Mouse (Mus musculus) brown adipose tissue, adult 24 weeks (tissue): ENCODE measurements around the gene Gm20518. TPM values are rescaled to one million over a fixed set of nuclear protein-coding genes. Genes with fewer than 3 reads are reported as not detected.

Experiments
- H3K27ac ChIP-seq: fragments of 200-500 bp; replicated peaks from 2 replicates; pipeline ENCODE4 v1.5.1; 2012; ENCODE audit warnings: low read depth, mild to moderate bottlenecking, low read length
- H3K4me1 ChIP-seq: fragments of 200-500 bp; 2 replicates; pipeline ENCODE4 v1.6.1; 2012; ENCODE audit warnings: low read length, mixed read lengths; ENCODE audit not compliant: control insufficient read depth, insufficient read depth, insufficient read length
- H3K4me3 ChIP-seq: fragments of 200-500 bp; 2 replicates; pipeline ENCODE4 v1.5.1; 2012; ENCODE audit warnings: low read depth, mild to moderate bottlenecking, low read length, moderate library complexity; ENCODE audit not compliant: insufficient read depth
- polyA plus RNA-seq: library from polyadenylated mRNA; stranded (reverse); fragments of >200 nt; gene quantifications from 2 replicates; pipeline ENCODE4 v1.2.4, GENCODE M21; 2012; ENCODE audit not compliant: missing spikeins, insufficient read depth, insufficient read length

Gene Gm20518
- polyA plus RNA-seq, 1 experiment = not detected

DNA sequence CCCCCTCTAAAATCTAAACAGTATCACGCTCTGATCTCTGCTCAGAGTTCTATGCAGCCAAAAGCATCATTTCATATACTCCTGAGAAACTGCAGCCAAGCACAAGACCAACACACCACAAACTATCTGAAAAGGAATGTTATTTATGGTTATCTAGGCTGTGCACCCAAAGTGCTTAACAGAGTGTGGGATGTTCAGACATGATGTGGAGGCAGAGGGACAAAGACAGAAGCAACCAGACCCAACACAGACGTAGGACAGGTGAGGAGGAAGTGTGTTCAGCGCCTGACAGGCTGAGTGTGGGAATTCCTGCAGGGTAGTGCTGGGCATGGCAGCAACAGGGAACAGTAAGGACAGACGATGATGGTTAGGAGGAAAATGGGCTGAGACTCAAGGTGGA lies 11.9 kb downstream of the Gm20518 start:
- Histone ChIP-seq H3K27ac (no peak overlapping the region), H3K4me3 (no peak overlapping the region), H3K4me1 (peaks cover 7% of the 10 kb centered on the region)

GRCm38 (mm10) chr16:17876096-17876495 lies 15.4 kb downstream of the Gm20518 start:
- H3K4me3 ChIP-seq = no peak overlapping the region
- H3K27ac ChIP-seq = no peak overlapping the region
- peaks cover 7% of the 10 kb centered on the region for H3K4me1 ChIP-seq

DNA sequence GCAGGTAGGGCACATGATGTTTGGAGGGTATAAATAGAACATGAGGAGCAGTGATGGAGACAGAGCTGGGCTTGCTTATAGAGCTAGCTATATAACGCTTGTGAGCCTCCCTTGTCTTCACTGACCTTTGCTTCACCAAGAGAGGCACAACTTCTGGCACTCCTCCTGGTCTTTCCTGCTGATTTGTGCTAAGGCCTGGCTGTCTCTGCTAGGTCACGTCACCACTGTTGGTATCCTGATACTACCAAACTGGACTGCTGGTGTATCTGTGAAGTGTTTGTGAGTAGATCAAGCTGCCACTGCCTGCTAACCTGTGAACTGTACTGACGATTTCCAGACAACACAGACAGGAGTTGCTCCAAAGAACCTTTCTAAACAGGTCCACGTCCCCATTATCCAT lies 16.3 kb downstream of the Gm20518 start:
- H3K4me1 ChIP-seq = peaks cover 7% of the 10 kb centered on the region
- no peak overlapping the region; the same call in 1 of the 2 replicates for H3K27ac ChIP-seq
- no peak overlapping the region for H3K4me3 ChIP-seq

DNA sequence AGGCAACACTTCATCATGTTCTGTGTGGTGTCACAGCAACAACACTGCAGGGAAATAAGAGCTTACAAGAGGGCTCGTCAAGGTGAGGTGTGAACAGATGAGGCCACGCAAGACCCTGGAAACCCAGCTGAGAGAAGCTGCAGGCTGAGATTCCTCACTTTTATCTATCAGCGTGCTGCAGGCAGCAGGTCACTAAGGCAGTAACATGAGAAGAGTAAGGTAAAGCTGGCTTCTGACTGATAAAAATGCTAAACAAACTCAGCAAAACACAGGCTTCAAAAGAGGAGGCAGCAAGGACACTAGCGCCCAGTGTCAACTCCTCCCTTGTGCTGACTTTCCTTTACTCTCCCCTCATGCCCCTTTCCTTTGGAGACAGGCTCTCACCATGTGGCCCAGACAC lies 18.5 kb downstream of the Gm20518 start:
- Histone ChIP-seq H3K27ac (no peak overlapping the region), H3K4me1 (peaks cover 5% of the 10 kb centered on the region), H3K4me3 (no peak overlapping the region)

- no peak overlapping the region for H3K27ac ChIP-seq
- H3K4me3 ChIP-seq = no peak overlapping the region
- peaks cover 5% of the 10 kb centered on the region for H3K4me1 ChIP-seq
These were observed 20.2 kb downstream of the Gm20518 start for GRCm38 (mm10) chr16:17871248-17871647.

- no peak overlapping the region for H3K27ac ChIP-seq
- no peaks in the 10 kb centered on the region for H3K4me1 ChIP-seq
- H3K4me3 ChIP-seq = no peak overlapping the region
These were observed 25.7 kb downstream of the Gm20518 start for GRCm38 (mm10) chr16:17865770-17866169.

- H3K4me1 ChIP-seq = no peaks in the 10 kb centered on the region
- H3K4me3 ChIP-seq = no peak overlapping the region
- no peak overlapping the region for H3K27ac ChIP-seq
These were observed 26.2 kb downstream of the Gm20518 start for GRCm38 (mm10) chr16:17865293-17865692.

- Histone ChIP-seq H3K4me1 (peaks cover 5% of the 10 kb centered on the region), H3K4me3 (no peak overlapping the region), H3K27ac (no peak overlapping the region)
These were observed 32.9 kb downstream of the Gm20518 start for GRCm38 (mm10) chr16:17858592-17858991.

GRCm38 (mm10) chr16:17857157-17857556 lies 34.3 kb downstream of the Gm20518 start:
- Histone ChIP-seq H3K4me1 (peaks cover 5% of the 10 kb centered on the region), H3K4me3 (no peak overlapping the region), H3K27ac (no peak overlapping the region)

GRCm38 (mm10) chr16:17853263-17853662 lies 38.2 kb downstream of the Gm20518 start:
- Histone ChIP-seq H3K4me1 (peaks cover 5% of the 10 kb centered on the region), H3K4me3 (no peak overlapping the region), H3K27ac (no peak overlapping the region)

GRCm38 (mm10) chr16:17851860-17852259 lies 39.6 kb downstream of the Gm20518 start:
- H3K4me1 ChIP-seq = no peaks in the 10 kb centered on the region
- no peak overlapping the region for H3K4me3 ChIP-seq
- H3K27ac ChIP-seq = no peak overlapping the region

DNA sequence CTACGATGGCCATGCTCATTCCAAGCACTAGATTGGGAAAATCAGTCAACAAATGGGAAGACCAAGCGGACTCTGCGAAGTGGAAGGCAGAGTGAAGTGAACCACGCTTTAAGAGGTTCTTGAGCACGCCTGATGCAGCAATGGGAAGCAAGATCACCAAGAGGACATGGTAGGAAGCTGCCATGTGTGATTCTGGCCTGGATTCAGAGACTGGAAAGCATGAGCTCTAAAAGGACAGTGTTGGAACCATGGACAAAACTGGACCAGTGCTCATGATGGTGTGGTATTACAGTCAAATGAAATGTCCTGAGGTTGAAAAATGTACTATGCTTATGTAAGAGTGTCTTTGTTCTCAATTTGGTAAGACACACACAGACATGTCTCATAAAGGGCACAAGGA lies 40.1 kb downstream of the Gm20518 start:
- Histone ChIP-seq H3K4me1 (no peaks in the 10 kb centered on the region), H3K27ac (no peak overlapping the region), H3K4me3 (no peak overlapping the region)

DNA sequence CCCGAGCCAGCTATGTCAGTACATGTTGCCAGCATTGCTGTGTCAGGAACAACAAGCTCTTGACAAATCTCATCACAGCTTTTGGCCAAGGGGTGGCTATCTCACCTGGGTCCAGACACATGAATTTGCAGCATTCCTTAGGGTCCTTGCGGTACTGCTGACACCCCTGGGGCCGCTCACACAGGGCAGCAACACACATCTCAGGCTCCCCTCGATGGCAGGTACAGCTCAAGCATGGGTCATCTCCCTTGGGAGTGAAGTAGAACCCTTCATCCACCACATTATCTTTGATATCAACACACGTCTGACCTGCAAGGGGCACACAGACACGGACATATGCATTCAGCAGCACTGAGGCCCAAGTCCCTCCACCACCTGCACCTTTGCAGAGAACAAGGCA lies 42.0 kb downstream of the Gm20518 start:
- H3K4me1 ChIP-seq = no peaks in the 10 kb centered on the region
- H3K4me3 ChIP-seq = no peak overlapping the region
- H3K27ac ChIP-seq = no peak overlapping the region

- Histone ChIP-seq H3K27ac (no peak overlapping the region), H3K4me3 (no peak overlapping the region), H3K4me1 (no peaks in the 10 kb centered on the region)
These were observed 42.5 kb downstream of the Gm20518 start for GRCm38 (mm10) chr16:17848928-17849327.

GRCm38 (mm10) chr16:17848431-17848830 lies 43.0 kb downstream of the Gm20518 start:
- H3K4me1 ChIP-seq = no peaks in the 10 kb centered on the region
- H3K27ac ChIP-seq = no peak overlapping the region
- no peak overlapping the region for H3K4me3 ChIP-seq

DNA sequence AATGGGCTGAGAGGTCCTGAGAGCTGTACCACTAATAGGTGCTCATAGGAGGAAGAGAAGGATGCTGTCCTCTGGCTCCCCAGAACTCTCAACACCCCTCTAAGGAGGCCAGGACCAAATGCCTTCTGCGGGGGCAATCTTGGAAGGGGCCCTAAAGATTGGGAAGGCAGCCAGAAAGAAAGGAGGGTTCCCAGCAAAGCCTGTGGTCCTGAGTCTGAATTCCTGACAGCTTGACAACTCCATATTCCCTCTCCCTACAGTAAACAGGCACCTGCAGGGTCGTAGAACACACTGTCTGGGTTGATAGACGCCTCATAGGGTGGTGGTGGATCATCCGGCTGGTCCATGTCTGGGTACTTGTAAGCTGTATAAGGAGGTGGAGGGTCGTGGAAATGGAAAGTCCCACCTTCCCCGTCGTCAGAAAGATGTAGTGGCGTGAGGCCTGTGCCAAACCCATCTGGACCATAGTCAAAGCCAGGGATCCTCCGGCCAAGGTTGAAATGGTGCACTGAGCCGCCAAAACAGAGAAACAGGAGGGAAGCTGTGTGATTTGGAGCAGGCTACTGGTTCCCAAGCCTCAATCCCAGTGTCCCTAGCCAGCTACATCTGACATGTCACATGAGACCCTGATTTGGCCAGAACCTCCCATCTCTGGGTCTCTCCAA lies 47.6 kb downstream of the Gm20518 start:
- Histone ChIP-seq H3K4me3 (no peak overlapping the region), H3K4me1 (no peaks in the 10 kb centered on the region), H3K27ac (no peak overlapping the region)
